ENCODE assay signal across 13 mouse cellular contexts in the genomic region with DNA sequence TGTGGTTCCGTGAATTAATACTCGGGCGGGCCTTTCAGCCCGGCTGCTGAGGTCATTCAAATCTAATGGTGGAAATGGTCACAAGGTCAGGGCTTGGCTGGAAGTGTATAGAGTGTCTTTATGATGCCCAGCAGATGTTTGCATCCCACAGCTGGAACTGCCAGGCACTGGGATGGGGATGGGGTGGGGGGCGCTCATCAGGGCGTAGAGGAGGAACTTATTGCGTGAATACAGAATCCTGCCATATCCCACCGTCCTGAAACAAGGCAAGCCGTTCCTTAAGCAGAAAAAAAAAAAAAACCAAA.
DNase-seq lines count a peak whose midpoint lies in the region; ATAC-seq lines count a peak whose summit lies in the region.
"Had no signal": no experiment of that assay in that cellular context is flagged by ENCODE, and none has a peak within 500 bp of the region (broad histone marks: within the 10 kb centered on the region; RNA-seq: fewer than 3 reads in every experiment).

No protein-coding gene starts in this region.

- H3K27me3 ChIP-seq in hindbrain, embryonic 12.5 days, result peaks cover 3% of the 10 kb centered on the region; the same call in 1 of the 2 replicates
- no peaks in the 10 kb centered on the region for H3K27me3 ChIP-seq in hindbrain, embryonic 11.5 days (ENCODE audit: control insufficient read depth, insufficient read depth, low read length)
- 0 out of 2 replicates have a peak, but pooled peaks cover 5% of the 10 kb centered on the region for H3K27me3 ChIP-seq in neural tube, embryonic 15.5 days (replicated peaks)
- H3K27me3 ChIP-seq in intestine, embryonic 16.5 days (replicated peaks; ENCODE audit: control insufficient read depth, insufficient read depth, low read length), result no peaks in the 10 kb centered on the region
- H3K27me3 ChIP-seq: liver, embryonic 13.5 days; megakaryocyte, embryonic 14.5 days had no signal

- 22% methylated on average over 9 of the region's 9 CpGs for WGBS in hindbrain, embryonic 12.5 days
- 28% methylated on average over 9 of the region's 9 CpGs for WGBS in hindbrain, embryonic 11.5 days
- WGBS in neural tube, embryonic 15.5 days, result 30% methylated on average over 9 of the region's 9 CpGs
- 50% methylated on average over 9 of the region's 9 CpGs for WGBS in intestine, embryonic 16.5 days

- no peak for ATAC-seq in hindbrain, embryonic 12.5 days (ENCODE audit: low FRiP score)
- no peak for ATAC-seq in hindbrain, embryonic 11.5 days (ENCODE audit: low FRiP score)
- ATAC-seq in neural tube, embryonic 15.5 days (ENCODE audit: low FRiP score), result no peak
- no peak for ATAC-seq in intestine, embryonic 16.5 days
- ATAC-seq in activated CD4-positive, CD25-positive, alpha-beta regulatory T cell, adult 4 months, result no peak

- no peak overlapping the region for H3K9ac ChIP-seq in hindbrain, embryonic 12.5 days
- no peak overlapping the region for H3K9ac ChIP-seq in hindbrain, embryonic 11.5 days (ENCODE audit: low read depth, low read length)
- H3K9ac ChIP-seq in neural tube, embryonic 15.5 days (replicated peaks), result no peak overlapping the region
- no peak overlapping the region for H3K9ac ChIP-seq in intestine, embryonic 16.5 days (ENCODE audit: low read depth, low read length)
- H3K9ac ChIP-seq: liver, embryonic 13.5 days had no signal

- H3K36me3 ChIP-seq in hindbrain, embryonic 12.5 days, result no peaks in the 10 kb centered on the region
- no peaks in the 10 kb centered on the region for H3K36me3 ChIP-seq in hindbrain, embryonic 11.5 days (ENCODE audit: control insufficient read depth, insufficient read depth, low read length)
- H3K36me3 ChIP-seq in neural tube, embryonic 15.5 days, result no peaks in the 10 kb centered on the region
- H3K36me3 ChIP-seq in intestine, embryonic 16.5 days (ENCODE audit: control insufficient read depth, insufficient read depth, low read length), result no peaks in the 10 kb centered on the region
- H3K36me3 ChIP-seq: liver, embryonic 13.5 days had no signal

- H3K4me1 ChIP-seq in hindbrain, embryonic 12.5 days, result peaks cover 24% of the 10 kb centered on the region
- H3K4me1 ChIP-seq in hindbrain, embryonic 11.5 days (replicated peaks; ENCODE audit: control insufficient read depth, insufficient read depth, low read length), result peaks cover 2% of the 10 kb centered on the region
- H3K4me1 ChIP-seq in neural tube, embryonic 15.5 days, result peaks cover 10% of the 10 kb centered on the region
- peaks cover 15% of the 10 kb centered on the region for H3K4me1 ChIP-seq in intestine, embryonic 16.5 days (ENCODE audit: control insufficient read depth, insufficient read depth, low read length)
- H3K4me1 ChIP-seq: liver, embryonic 13.5 days; megakaryocyte, embryonic 14.5 days had no signal

- DNase-seq in hindbrain, embryonic 11.5 days (ENCODE audit: low spot score), result no peak
- peak; percentile 24 for DNase-seq in neural tube, embryonic 10.5 days (ENCODE audit: extremely low spot score, low spot score)
- DNase-seq in layer of hippocampus, postnatal 25 days (ENCODE audit: extremely low spot score in 1 of 2, low spot score in 1 of 2), result no peak
- DNase-seq: adrenal gland, postnatal 10 days; cerebellum, postnatal 14 days; kidney, adult 9 months; liver, embryonic 13.5 days; thymus, postnatal 14 days had no signal

- no peak overlapping the region for H3K27ac ChIP-seq in hindbrain, embryonic 12.5 days
- no peak overlapping the region for H3K27ac ChIP-seq in hindbrain, embryonic 11.5 days (ENCODE audit: low read depth, low read length)
- H3K27ac ChIP-seq in neural tube, embryonic 15.5 days (replicated peaks), result no peak overlapping the region
- H3K27ac ChIP-seq in intestine, embryonic 16.5 days (ENCODE audit: low read length), result peak overlapping the region; percentile 73; the same call in 1 of the 2 replicates
- H3K27ac ChIP-seq: liver, embryonic 13.5 days had no signal

- H3K4me3 ChIP-seq in hindbrain, embryonic 12.5 days, result no peak overlapping the region
- H3K4me3 ChIP-seq in hindbrain, embryonic 11.5 days (ENCODE audit: low read depth, low read length), result no peak overlapping the region
- H3K4me3 ChIP-seq in neural tube, embryonic 15.5 days (replicated peaks), result no peak overlapping the region
- H3K4me3 ChIP-seq in intestine, embryonic 16.5 days (ENCODE audit: low read length), result no peak overlapping the region
- H3K4me3 ChIP-seq: liver, embryonic 13.5 days; megakaryocyte, embryonic 14.5 days had no signal

- 0 out of 2 replicates have a peak overlapping the region, but pooled peaks have one; percentile 3 for H3K4me2 ChIP-seq in hindbrain, embryonic 12.5 days (replicated peaks)
- no peak overlapping the region for H3K4me2 ChIP-seq in hindbrain, embryonic 11.5 days (replicated peaks; ENCODE audit: low read depth, low read length)
- H3K4me2 ChIP-seq in neural tube, embryonic 15.5 days, result no peak overlapping the region
- 0 out of 2 replicates have a peak overlapping the region, but pooled peaks have one; percentile 5 for H3K4me2 ChIP-seq in intestine, embryonic 16.5 days (ENCODE audit: low read depth, low read length)
- H3K4me2 ChIP-seq: liver, embryonic 13.5 days had no signal

- no peaks in the 10 kb centered on the region for H3K9me3 ChIP-seq in hindbrain, embryonic 12.5 days (replicated peaks)
- no peaks in the 10 kb centered on the region for H3K9me3 ChIP-seq in hindbrain, embryonic 11.5 days (ENCODE audit: control insufficient read depth, low read length)
- no peaks in the 10 kb centered on the region for H3K9me3 ChIP-seq in neural tube, embryonic 15.5 days (replicated peaks)
- H3K9me3 ChIP-seq in intestine, embryonic 16.5 days (ENCODE audit: control insufficient read depth, low read length), result no peaks in the 10 kb centered on the region
- H3K9me3 ChIP-seq: liver, embryonic 13.5 days had no signal

Comparison
In these comparisons a context has a peak if more than half of its experiments do, and no peak if none do; other contexts are left out.
1. H3K4me2 ChIP-seq: peak in hindbrain, embryonic 12.5 days (single experiment) and intestine, embryonic 16.5 days (single experiment); none in hindbrain, embryonic 11.5 days (single experiment) and neural tube, embryonic 15.5 days (single experiment).